Mouse (Mus musculus) spleen, adult 2 months (tissue): Measurements from ENCODE around the gene 1520401A03Rik.

ENCODE experiments used
- CTCF ChIP-seq: fragments of 200-500 bp; IDR thresholded peaks from 2 replicates; pipeline ENCODE4 v1.5.1; 2011; ENCODE audit warnings: mild to moderate bottlenecking, inconsistent platforms; ENCODE audit not compliant: insufficient read depth, insufficient read length, insufficient replicate concordance; ENCODE audit errors: extremely low read depth
- POLR2A ChIP-seq: fragments of 200-500 bp; IDR thresholded peaks from 2 replicates; pipeline ENCODE4 v1.6.1; 2011; ENCODE audit warnings: low read depth, low read length, inconsistent platforms

GRCm38 (mm10) chr17:23722376-23723125 is at the start of gene 1520401A03Rik:
- TF ChIP-seq POLR2A: no peak
- TF ChIP-seq CTCF: no peak
